In the genomic region with DNA sequence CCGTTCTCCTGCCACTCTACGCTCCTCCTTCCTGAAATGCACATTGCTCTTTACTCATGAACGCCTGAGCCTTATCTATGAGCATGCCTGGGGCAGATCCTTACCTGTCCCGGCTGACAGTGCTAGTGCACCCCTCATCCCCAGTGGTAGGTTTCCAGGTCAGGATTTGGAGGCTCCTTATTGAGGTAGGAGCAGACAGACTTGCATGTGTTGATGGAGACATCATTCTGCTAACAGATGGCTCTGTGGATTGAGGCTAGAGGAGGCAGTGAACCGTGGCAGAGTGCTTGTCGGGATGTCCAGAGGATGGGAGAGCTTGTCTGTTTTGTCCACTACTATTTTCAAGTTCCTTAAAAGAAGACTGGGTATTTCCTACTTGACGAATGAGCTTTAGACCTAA, we compare ENCODE assay signal across 19 mouse cellular contexts. TPM values are rescaled to one million over a fixed set of nuclear protein-coding genes. Genes with fewer than 3 reads are reported as not detected.
DNase-seq lines count a peak whose midpoint lies in the region; ATAC-seq lines count a peak whose summit lies in the region.
"Had no signal": no experiment of that assay in that cellular context is flagged by ENCODE, and none has a peak within 500 bp of the region (broad histone marks: within the 10 kb centered on the region; RNA-seq: fewer than 3 reads in every experiment).

No protein-coding gene starts in this region.

- H3K36me3 ChIP-seq in midbrain, embryonic 13.5 days, result peaks cover 7% of the 10 kb centered on the region; the same call in 1 of the 2 replicates
- peaks cover 13% of the 10 kb centered on the region for H3K36me3 ChIP-seq in midbrain, embryonic 14.5 days (ENCODE audit: control insufficient read depth, insufficient read depth, low read length)
- H3K36me3 ChIP-seq in hindbrain, embryonic 13.5 days, result no peaks in the 10 kb centered on the region

- no peak for ATAC-seq in cerebellum, adult (ENCODE audit: insufficient number of reproducible peaks, low FRiP score, low TSS enrichment)
- no peak for ATAC-seq in midbrain, embryonic 13.5 days
- ATAC-seq in midbrain, embryonic 14.5 days (ENCODE audit: low FRiP score, low TSS enrichment), result no peak
- ATAC-seq in hindbrain, embryonic 13.5 days (ENCODE audit: low FRiP score), result no peak
- ATAC-seq: forebrain, embryonic 14.5 days had no signal

- H3K27me3 ChIP-seq in midbrain, embryonic 13.5 days, result peaks cover 28% of the 10 kb centered on the region; the same call in 1 of the 2 replicates
- no peaks in the 10 kb centered on the region for H3K27me3 ChIP-seq in midbrain, embryonic 14.5 days (ENCODE audit: control insufficient read depth, insufficient read depth, low read length)
- H3K27me3 ChIP-seq in hindbrain, embryonic 13.5 days, result peaks cover 71% of the 10 kb centered on the region
- H3K27me3 ChIP-seq: limb, embryonic 15.5 days; megakaryocyte, embryonic 14.5 days had no signal

- WGBS in midbrain, embryonic 13.5 days, result 68% methylated on average over 7 of the region's 7 CpGs
- 63% methylated on average over 7 of the region's 7 CpGs for WGBS in midbrain, embryonic 14.5 days
- 74% methylated on average over 7 of the region's 7 CpGs for WGBS in hindbrain, embryonic 13.5 days

- peak overlapping the region; percentile 25; the same call in 1 of the 2 replicates for H3K27ac ChIP-seq in midbrain, embryonic 13.5 days
- no peak overlapping the region for H3K27ac ChIP-seq in midbrain, embryonic 14.5 days (replicated peaks; ENCODE audit: low read depth, low read length)
- H3K27ac ChIP-seq in hindbrain, embryonic 13.5 days, result peak overlapping the region; percentile 15
- H3K27ac ChIP-seq: limb, embryonic 15.5 days; liver, embryonic 14.5 days had no signal

- no peak overlapping the region for H3K9ac ChIP-seq in midbrain, embryonic 13.5 days (replicated peaks)
- H3K9ac ChIP-seq in midbrain, embryonic 14.5 days (replicated peaks; ENCODE audit: low read length), result no peak overlapping the region; the same call in 1 of the 2 replicates
- no peak overlapping the region for H3K9ac ChIP-seq in hindbrain, embryonic 13.5 days
- H3K9ac ChIP-seq: limb, embryonic 15.5 days; liver, embryonic 14.5 days; lung, embryonic 14.5 days had no signal

- H3K4me1 ChIP-seq in midbrain, embryonic 13.5 days (replicated peaks), result peaks cover 38% of the 10 kb centered on the region
- peaks cover 42% of the 10 kb centered on the region for H3K4me1 ChIP-seq in midbrain, embryonic 14.5 days (ENCODE audit: control insufficient read depth, insufficient read depth, low read length)
- H3K4me1 ChIP-seq in hindbrain, embryonic 13.5 days (replicated peaks), result peaks cover 50% of the 10 kb centered on the region
- H3K4me1 ChIP-seq: limb, embryonic 15.5 days had no signal

- no peaks in the 10 kb centered on the region for H3K9me3 ChIP-seq in midbrain, embryonic 13.5 days
- H3K9me3 ChIP-seq in midbrain, embryonic 14.5 days (ENCODE audit: control insufficient read depth, low read length), result no peaks in the 10 kb centered on the region
- H3K9me3 ChIP-seq in hindbrain, embryonic 13.5 days, result no peaks in the 10 kb centered on the region
- H3K9me3 ChIP-seq: limb, embryonic 15.5 days; megakaryocyte, embryonic 14.5 days had no signal

- H3K4me2 ChIP-seq in midbrain, embryonic 13.5 days (replicated peaks), result no peak overlapping the region
- H3K4me2 ChIP-seq in midbrain, embryonic 14.5 days (ENCODE audit: low read length), result no peak overlapping the region
- H3K4me2 ChIP-seq in hindbrain, embryonic 13.5 days, result no peak overlapping the region
- H3K4me2 ChIP-seq: limb, embryonic 15.5 days; lung, embryonic 14.5 days had no signal

- no peak overlapping the region for H3K4me3 ChIP-seq in midbrain, embryonic 13.5 days (replicated peaks)
- no peak overlapping the region for H3K4me3 ChIP-seq in midbrain, embryonic 14.5 days (replicated peaks; ENCODE audit: low read depth, low read length)
- H3K4me3 ChIP-seq in hindbrain, embryonic 13.5 days, result no peak overlapping the region
- H3K4me3 ChIP-seq: limb, embryonic 15.5 days; megakaryocyte, embryonic 14.5 days had no signal

- peak; percentile 19 to 35 for DNase-seq in cerebellum, adult 18-20 months
- no peak for DNase-seq in midbrain, embryonic 14.5 days
- peak; percentile 72 to 74 for DNase-seq in cerebellum, postnatal 10 days
- DNase-seq in ovary, postnatal 14 days (ENCODE audit: low spot score), result no peak
- no peak for DNase-seq in adrenal gland, adult 18-20 months (ENCODE audit: low spot score in 2 of 2)
- DNase-seq: adrenal gland, postnatal 25 days; heart, postnatal 4 days; kidney, adult 2 months; kidney, postnatal 10 days; left cerebral cortex, postnatal 4 days; lung, embryonic 14.5 days; right cerebral cortex, postnatal 14 days had no signal

RNA-seq across cellular contexts. Expression of a gene that starts 52.0 kb away (rescaled TPM):
- polyA plus RNA-seq in midbrain, embryonic 13.5 days (2015; fragmentation: Nextera tagmentation; extraction: Ambion mirVana), result 87.5 and 87.8 TPM in 2 replicates
- polyA plus RNA-seq in midbrain, embryonic 14.5 days (2014; fragmentation: Nextera tagmentation; extraction: Ambion mirVana), result 61.2 and 78.7 TPM in 2 replicates
- 70.6 and 72.8 TPM in 2 replicates for polyA plus RNA-seq in hindbrain, embryonic 13.5 days (2015; fragmentation: Nextera tagmentation; extraction: Ambion mirVana)
- 10 to 100 TPM; 17.7 to 18.1 TPM for total RNA-seq in adrenal gland, adult 18-20 months (2021)

Comparison
In these comparisons a context has a peak if more than half of its experiments do, and no peak if none do; other contexts are left out.
1. DNase-seq: peak in cerebellum, adult 18-20 months (2 of 2) and cerebellum, postnatal 10 days (2 of 2); none in midbrain, embryonic 14.5 days (single experiment), ovary, postnatal 14 days (single experiment) and adrenal gland, adult 18-20 months (0 of 2).